Mouse (Mus musculus) spleen, adult 2 months (tissue): Measurements from ENCODE around the gene Rnh1.

Source experiments
- CTCF ChIP-seq: fragments of 200-500 bp; IDR thresholded peaks from 2 replicates; pipeline ENCODE4 v1.5.1; 2011; ENCODE audit warnings: mild to moderate bottlenecking, inconsistent platforms; ENCODE audit not compliant: insufficient read depth, insufficient read length, insufficient replicate concordance; ENCODE audit errors: extremely low read depth
- POLR2A ChIP-seq: fragments of 200-500 bp; IDR thresholded peaks from 2 replicates; pipeline ENCODE4 v1.6.1; 2011; ENCODE audit warnings: low read depth, low read length, inconsistent platforms

GRCm38 (mm10) chr7:141191036-141191435 is 18.4 kb upstream of the Rnh1 start:
- no peak for TF ChIP-seq CTCF
- no peak for TF ChIP-seq POLR2A
